Mouse (Mus musculus) forebrain, embryonic 14.5 days (tissue): ENCODE results near the gene Slc3a1. TPM values are rescaled to one million over a fixed set of nuclear protein-coding genes. Genes with fewer than 3 reads are reported as not detected.

Experiments used
- ATAC-seq: fragments of 200-750 bp; cut with Nextera tagmentation; 2 replicates; pipeline ENCODE4 v1.8.0; 2017; ENCODE audit warnings: mild to moderate bottlenecking, moderate library complexity
- DNase-seq: peaks from one replicate; pipeline ENCODE4 v3.0.0-alpha.2; 2015; ENCODE audit warnings: low spot score
- H3K27ac ChIP-seq: fragments of 300-500 bp; sonication (generic); 2 replicates; pipeline ENCODE4 v1.5.1; 2014; ENCODE audit warnings: low read depth, mild to moderate bottlenecking, control low read depth, low read length, moderate library complexity
- H3K27me3 ChIP-seq: fragments of 300-500 bp; sonication (generic); replicated peaks from 2 replicates; pipeline ENCODE4 v1.6.1; 2014; ENCODE audit warnings: low read length, control low read depth, mixed read lengths; ENCODE audit not compliant: control insufficient read depth, insufficient read depth
- H3K36me3 ChIP-seq: fragments of 300-500 bp; sonication (generic); 2 replicates; pipeline ENCODE4 v1.6.1; 2014; ENCODE audit warnings: low read length, control low read depth; ENCODE audit not compliant: control insufficient read depth, insufficient read depth
- H3K4me1 ChIP-seq: fragments of 300-500 bp; sonication (generic); 2 replicates; pipeline ENCODE4 v1.6.1; 2014; ENCODE audit warnings: antibody characterized with exemption, low read length, control low read depth; ENCODE audit not compliant: control insufficient read depth, insufficient read depth
- H3K4me2 ChIP-seq: fragments of 300-500 bp; sonication (generic); 2 replicates; pipeline ENCODE4 v1.6.1; 2014; ENCODE audit warnings: mild to moderate bottlenecking, control low read depth, low read length
- H3K4me3 ChIP-seq: fragments of 300-500 bp; sonication (generic); 2 replicates; pipeline ENCODE4 v1.5.1; 2014; ENCODE audit warnings: low read depth, low read length, control low read depth
- H3K9ac ChIP-seq: fragments of 300-500 bp; sonication (generic); 2 replicates; pipeline ENCODE4 v1.6.1; 2014; ENCODE audit warnings: mild to moderate bottlenecking, low read length, control low read depth, moderate library complexity
- H3K9me3 ChIP-seq: fragments of 300-500 bp; sonication (generic); replicated peaks from 2 replicates; pipeline ENCODE4 v1.6.1; 2016; ENCODE audit warnings: low read length, control low read depth, mixed read lengths; ENCODE audit not compliant: control insufficient read depth
- WGBS: fragments of 180-500 bp; shearing (Covaris S2); extraction: QIAGEN DNeasy Blood & Tissue Kit; methylation state at CpG from one replicate; pipeline ENCODE4 v1.1.7; 2014; 5-methylcytosine and 5-hydroxymethylcytosine counted together
- polyA plus RNA-seq: library from polyadenylated mRNA; unstranded; fragments of >200 nt; fragmentation: Nextera tagmentation; extraction: Ambion mirVana; gene quantifications from 2 replicates; pipeline ENCODE4 v1.2.1, GENCODE M21; 2014

Slc3a1 gene
- polyA plus RNA-seq, 1 experiment from 2014 or later = 0.19 TPM

GRCm38 (mm10) chr17:85027247-85027646 lies 929 bp upstream of the Slc3a1 start:
- Histone ChIP-seq H3K9ac (no peak overlapping the region), H3K36me3 (no peaks in the 10 kb centered on the region), H3K4me2 (no peak overlapping the region), H3K4me1 (0 out of 2 replicates have a peak, but pooled peaks cover 2% of the 10 kb centered on the region), H3K27me3 (no peaks in the 10 kb centered on the region), H3K9me3 (no peaks in the 10 kb centered on the region), H3K27ac (no peak overlapping the region), H3K4me3 (no peak overlapping the region)
- no peak for DNase-seq
- no peak for ATAC-seq
- WGBS = 86% methylated on average over 3 of the region's 3 CpGs

DNA sequence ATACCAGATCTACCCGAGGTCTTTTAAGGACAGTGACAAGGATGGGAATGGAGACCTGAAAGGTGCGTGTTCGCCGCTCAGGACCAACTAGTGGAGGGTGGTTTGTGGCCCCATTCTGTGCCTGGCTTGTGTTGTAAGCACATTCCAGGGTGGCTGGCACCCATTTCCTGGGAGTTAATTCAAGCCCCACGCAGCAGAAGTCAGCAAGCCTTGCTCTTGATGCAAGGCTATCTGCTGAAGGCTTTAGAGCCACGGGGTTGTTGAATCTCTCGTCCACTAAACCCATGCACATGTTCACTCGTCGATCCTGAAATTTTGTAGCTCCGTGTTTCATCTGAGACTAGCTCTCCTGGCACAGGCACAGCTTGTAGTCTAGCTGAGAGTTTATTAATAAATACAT lies 621 bp downstream of the Slc3a1 start:
- no peak for DNase-seq
- Histone ChIP-seq H3K4me1 (0 out of 2 replicates have a peak, but pooled peaks cover 2% of the 10 kb centered on the region), H3K27ac (no peak overlapping the region), H3K27me3 (no peaks in the 10 kb centered on the region), H3K9me3 (no peaks in the 10 kb centered on the region), H3K36me3 (no peaks in the 10 kb centered on the region), H3K4me3 (no peak overlapping the region), H3K9ac (no peak overlapping the region), H3K4me2 (no peak overlapping the region)
- no peak for ATAC-seq
- WGBS = 94% methylated on average over 10 of the region's 10 CpGs

DNA sequence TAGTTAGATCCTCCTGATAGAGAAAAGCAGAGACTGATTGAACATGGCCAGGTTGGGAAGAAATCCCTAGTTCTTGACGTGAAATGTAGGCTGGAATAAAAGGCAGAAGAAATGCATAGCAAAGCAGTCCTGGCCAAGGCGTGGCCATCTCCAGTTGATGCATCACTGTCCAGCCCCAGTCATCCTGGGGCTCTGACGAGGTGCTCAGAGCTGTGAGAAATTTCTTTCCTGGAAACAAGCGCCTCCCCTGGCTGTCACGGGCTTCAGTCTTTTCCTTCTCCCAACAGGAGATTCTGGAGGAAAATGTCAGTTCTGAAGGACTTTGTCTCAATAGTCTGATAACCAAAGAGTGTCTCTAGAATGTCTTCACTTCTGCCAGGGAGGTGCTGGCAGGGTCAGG lies 2.5 kb downstream of the Slc3a1 start:
- H3K9me3 ChIP-seq = no peaks in the 10 kb centered on the region
- 77% methylated on average over 5 of the region's 5 CpGs for WGBS
- H3K27ac ChIP-seq = no peak overlapping the region
- no peak overlapping the region for H3K9ac ChIP-seq
- H3K4me1 ChIP-seq = 0 out of 2 replicates have a peak, but pooled peaks cover 2% of the 10 kb centered on the region
- H3K36me3 ChIP-seq = no peaks in the 10 kb centered on the region
- no peaks in the 10 kb centered on the region for H3K27me3 ChIP-seq
- DNase-seq = no peak
- no peak overlapping the region for H3K4me3 ChIP-seq
- ATAC-seq = no peak
- no peak overlapping the region for H3K4me2 ChIP-seq

- no peaks in the 10 kb centered on the region for H3K9me3 ChIP-seq
- ATAC-seq = no peak
- H3K36me3 ChIP-seq = no peaks in the 10 kb centered on the region
- no peaks in the 10 kb centered on the region for H3K27me3 ChIP-seq
- WGBS = 85% methylated on average over 3 of the region's 3 CpGs
- DNase-seq = no peak
- H3K4me2 ChIP-seq = no peak overlapping the region
- 0 out of 2 replicates have a peak, but pooled peaks cover 2% of the 10 kb centered on the region for H3K4me1 ChIP-seq
- H3K27ac ChIP-seq = no peak overlapping the region
- no peak overlapping the region for H3K4me3 ChIP-seq
- no peak overlapping the region for H3K9ac ChIP-seq
These were observed 4.9 kb downstream of the Slc3a1 start for GRCm38 (mm10) chr17:85033087-85033486.

DNA sequence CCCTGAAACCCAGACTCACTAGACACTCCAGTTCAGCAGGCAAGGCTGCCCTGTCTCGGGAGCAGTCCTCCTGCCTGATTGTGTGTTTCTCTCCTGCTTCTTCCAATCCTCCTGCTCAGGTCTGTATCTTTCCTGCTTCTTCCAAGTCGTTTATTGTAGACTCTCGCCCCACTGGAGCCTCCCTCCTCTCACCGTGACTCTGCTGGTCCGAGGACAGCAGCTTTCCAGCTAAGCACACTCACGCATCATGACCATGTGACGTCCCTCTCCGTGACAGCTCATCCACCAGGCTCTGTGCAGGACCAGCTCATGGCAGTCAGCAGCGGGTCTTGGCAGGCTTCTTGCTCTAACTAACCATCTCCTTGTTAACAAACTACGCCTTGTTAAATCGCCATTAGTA lies 5.9 kb downstream of the Slc3a1 start:
- H3K27ac ChIP-seq = no peak overlapping the region
- no peaks in the 10 kb centered on the region for H3K9me3 ChIP-seq
- no peaks in the 10 kb centered on the region for H3K36me3 ChIP-seq
- no peak overlapping the region for H3K4me2 ChIP-seq
- WGBS = 67% methylated on average over 11 of the region's 11 CpGs
- ATAC-seq = 0 out of 2 replicates have a peak, but pooled peaks have one; percentile 23
- peak; percentile 7 for DNase-seq
- H3K4me1 ChIP-seq = no peaks in the 10 kb centered on the region
- no peak overlapping the region for H3K4me3 ChIP-seq
- no peaks in the 10 kb centered on the region for H3K27me3 ChIP-seq
- no peak overlapping the region for H3K9ac ChIP-seq

- no peaks in the 10 kb centered on the region for H3K4me1 ChIP-seq
- no peak overlapping the region for H3K4me3 ChIP-seq
- no peaks in the 10 kb centered on the region for H3K27me3 ChIP-seq
- H3K27ac ChIP-seq = no peak overlapping the region
- DNase-seq (no peak), ATAC-seq (no peak)
- H3K36me3 ChIP-seq = no peaks in the 10 kb centered on the region
- no peak overlapping the region for H3K4me2 ChIP-seq
- no peak overlapping the region for H3K9ac ChIP-seq
- WGBS = 84% methylated on average over 5 of the region's 5 CpGs
- H3K9me3 ChIP-seq = no peaks in the 10 kb centered on the region
These were observed 9.7 kb downstream of the Slc3a1 start for GRCm38 (mm10) chr17:85037855-85038254.

GRCm38 (mm10) chr17:85038311-85038710 lies 10.1 kb downstream of the Slc3a1 start:
- DNase-seq = no peak

DNA sequence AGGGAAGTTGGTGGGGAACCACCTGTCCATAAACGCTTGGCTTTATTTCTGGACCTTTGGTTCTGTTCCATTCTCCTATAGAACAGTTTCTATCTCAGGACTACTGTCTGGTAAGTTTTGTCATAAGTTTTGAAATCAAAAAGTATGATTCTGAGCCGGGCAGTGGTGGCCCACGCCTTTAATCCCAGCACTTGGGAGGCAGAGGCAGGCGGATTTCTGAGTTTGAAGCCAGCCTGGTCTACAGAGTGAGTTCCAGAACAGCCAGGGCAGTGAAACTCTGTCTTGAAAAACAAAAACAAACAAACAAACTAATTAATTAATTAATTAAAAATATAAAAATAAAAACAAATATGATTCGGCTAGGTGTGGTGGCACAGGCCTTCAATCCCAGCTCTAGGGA lies 10.6 kb downstream of the Slc3a1 start:
- Histone ChIP-seq H3K9me3 (no peaks in the 10 kb centered on the region), H3K27me3 (no peaks in the 10 kb centered on the region), H3K36me3 (no peaks in the 10 kb centered on the region), H3K4me1 (no peaks in the 10 kb centered on the region), H3K9ac (no peak overlapping the region), H3K4me3 (no peak overlapping the region), H3K4me2 (no peak overlapping the region), H3K27ac (no peak overlapping the region)
- no peak for DNase-seq
- no peak for ATAC-seq
- 97% methylated on average over 5 of the region's 5 CpGs for WGBS

More at GRCm38 (mm10) chr17:85038311-85038710, 10.1 kb downstream of the Slc3a1 start:
- H3K4me1 ChIP-seq = no peaks in the 10 kb centered on the region
- no peak overlapping the region for H3K9ac ChIP-seq
- no peak overlapping the region for H3K27ac ChIP-seq
- no peak overlapping the region for H3K4me2 ChIP-seq
- no peak overlapping the region for H3K4me3 ChIP-seq
- ATAC-seq = no peak
- H3K9me3 ChIP-seq = no peaks in the 10 kb centered on the region
- H3K36me3 ChIP-seq = no peaks in the 10 kb centered on the region
- H3K27me3 ChIP-seq = no peaks in the 10 kb centered on the region
- WGBS = 81% methylated on average over 4 of the region's 4 CpGs

- 82% methylated on average over 7 of the region's 7 CpGs for WGBS
- Histone ChIP-seq H3K4me1 (no peaks in the 10 kb centered on the region), H3K27ac (no peak overlapping the region), H3K4me2 (no peak overlapping the region), H3K9ac (no peak overlapping the region), H3K36me3 (no peaks in the 10 kb centered on the region), H3K9me3 (no peaks in the 10 kb centered on the region), H3K27me3 (no peaks in the 10 kb centered on the region), H3K4me3 (no peak overlapping the region)
- no peak for ATAC-seq
- DNase-seq = no peak
These were observed 12.7 kb downstream of the Slc3a1 start for GRCm38 (mm10) chr17:85040913-85041312.
